Mouse (Mus musculus): ENCODE measurements around the gene Zkscan5. TPM values are rescaled to one million over a fixed set of nuclear protein-coding genes. Genes with fewer than 3 reads are reported as not detected.
"Not testable (repeated sequence)": the region's sequence is repeated elsewhere in the genome, so short reads cannot be mapped to it uniquely, and the experiment has no call there.

Zkscan5 gene
- total RNA-seq, 1 experiment from 2014 or later = 7.1 TPM

DNA sequence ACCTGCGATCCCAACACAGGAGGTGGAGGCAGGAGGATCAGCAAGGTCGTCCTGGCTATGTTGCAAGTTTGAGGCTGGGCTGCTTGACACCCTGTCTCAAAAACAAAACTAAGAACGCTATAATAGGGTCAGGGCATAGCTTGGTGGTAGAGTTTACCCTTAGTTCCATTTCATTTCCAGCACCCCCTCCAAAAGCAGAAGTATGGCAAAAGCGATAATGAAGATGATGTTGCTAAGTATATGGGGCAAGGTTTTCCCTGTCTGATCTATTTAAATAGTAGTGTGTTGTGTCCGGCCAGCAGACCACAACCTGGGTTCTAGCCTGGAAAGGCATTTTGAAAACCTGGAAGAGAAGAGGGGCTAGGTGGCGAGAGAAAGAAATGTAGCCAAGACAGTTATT is 3.6 kb downstream of the Zkscan5 start:
- no peak for ATAC-seq (replicated peaks in 1 of 2; ENCODE audit: insufficient read depth in 1 of 2, low FRiP score in 2 of 2, low TSS enrichment in 1 of 2, low read depth in 1 of 2, poor library complexity in 2 of 2, severe bottlenecking in 2 of 2)

DNA sequence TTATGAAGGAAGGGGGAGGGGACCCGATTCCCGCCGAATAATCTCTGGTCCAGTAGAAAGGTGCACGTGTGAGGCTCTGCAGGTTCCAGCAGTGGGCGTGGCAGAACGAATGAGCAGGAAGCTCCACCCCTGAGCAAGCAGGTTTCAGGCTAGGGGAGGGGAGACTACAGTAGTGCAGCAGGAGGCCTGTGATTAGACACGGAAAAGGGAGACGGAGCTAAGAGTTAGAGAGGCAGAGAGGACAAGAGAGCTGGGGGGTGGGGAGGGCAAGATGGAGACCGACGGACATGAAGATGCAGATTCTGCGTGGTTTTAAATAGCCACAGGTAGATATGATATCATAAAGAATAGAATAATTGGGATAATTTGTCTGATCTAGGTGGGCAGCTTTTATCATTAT is 4.0 kb downstream of the Zkscan5 start:
- not testable (repeated sequence) for ATAC-seq (replicated peaks in 1 of 2; ENCODE audit: insufficient read depth in 1 of 2, low FRiP score in 2 of 2, low TSS enrichment in 1 of 2, low read depth in 1 of 2, poor library complexity in 2 of 2, severe bottlenecking in 2 of 2)

DNA sequence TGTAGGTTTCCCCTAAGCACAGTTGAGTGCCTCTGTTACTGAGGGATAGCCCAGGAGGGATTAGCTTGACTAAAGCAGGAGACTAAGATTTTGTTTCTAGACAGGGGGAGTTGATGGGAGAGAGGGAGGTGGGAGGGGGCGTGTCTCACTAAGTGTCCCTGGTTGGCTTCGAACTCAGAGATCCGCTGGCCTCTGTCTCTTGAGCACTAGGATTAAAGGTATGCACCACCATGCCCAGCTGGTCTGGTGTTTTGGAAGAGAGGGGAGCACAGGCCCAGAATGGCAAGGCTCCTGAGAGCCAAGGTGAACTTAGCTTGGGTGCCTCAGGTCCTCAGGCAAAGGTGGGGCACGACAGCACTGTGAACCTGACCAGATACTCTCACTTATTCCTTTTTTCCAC is 7.0 kb downstream of the Zkscan5 start:
- ATAC-seq (replicated peaks in 1 of 2; ENCODE audit: insufficient read depth in 1 of 2, low FRiP score in 2 of 2, low TSS enrichment in 1 of 2, low read depth in 1 of 2, poor library complexity in 2 of 2, severe bottlenecking in 2 of 2) = no peak

GRCm38 (mm10) chr5:145212216-145212615 is 7.9 kb downstream of the Zkscan5 start:
- ATAC-seq (replicated peaks in 1 of 2; ENCODE audit: insufficient read depth in 1 of 2, low FRiP score in 2 of 2, low TSS enrichment in 1 of 2, low read depth in 1 of 2, poor library complexity in 2 of 2, severe bottlenecking in 2 of 2) = no peak

DNA sequence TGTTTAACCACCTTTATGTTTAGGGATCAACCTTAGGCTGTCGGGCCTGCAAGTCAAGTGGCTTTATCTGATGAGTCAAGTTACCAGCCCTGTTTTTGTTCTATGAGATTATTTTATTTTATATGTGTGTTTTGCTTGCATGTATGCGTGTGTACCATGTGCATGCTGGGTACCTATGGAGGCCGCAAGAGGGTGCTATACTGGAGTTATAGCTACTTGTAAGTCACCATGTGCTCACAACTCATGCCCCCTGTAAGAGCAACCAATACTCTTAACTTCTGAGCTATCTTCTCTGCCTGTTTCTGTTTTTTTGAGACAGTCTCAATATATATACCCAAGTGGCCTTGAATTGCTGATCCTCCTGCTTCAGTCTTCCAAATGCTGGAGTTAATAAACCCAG is 9.1 kb downstream of the Zkscan5 start:
- ATAC-seq (replicated peaks in 1 of 2; ENCODE audit: insufficient read depth in 1 of 2, low FRiP score in 2 of 2, low TSS enrichment in 1 of 2, low read depth in 1 of 2, poor library complexity in 2 of 2, severe bottlenecking in 2 of 2) = no peak

- peak in 1 of 2 experiments; percentile 32; a peak in 1 of 4 replicates for ATAC-seq (replicated peaks in 1 of 2; ENCODE audit: insufficient read depth in 1 of 2, low FRiP score in 2 of 2, low TSS enrichment in 1 of 2, low read depth in 1 of 2, poor library complexity in 2 of 2, severe bottlenecking in 2 of 2)
These were observed 10.3 kb downstream of the Zkscan5 start for GRCm38 (mm10) chr5:145214679-145215078.

DNA sequence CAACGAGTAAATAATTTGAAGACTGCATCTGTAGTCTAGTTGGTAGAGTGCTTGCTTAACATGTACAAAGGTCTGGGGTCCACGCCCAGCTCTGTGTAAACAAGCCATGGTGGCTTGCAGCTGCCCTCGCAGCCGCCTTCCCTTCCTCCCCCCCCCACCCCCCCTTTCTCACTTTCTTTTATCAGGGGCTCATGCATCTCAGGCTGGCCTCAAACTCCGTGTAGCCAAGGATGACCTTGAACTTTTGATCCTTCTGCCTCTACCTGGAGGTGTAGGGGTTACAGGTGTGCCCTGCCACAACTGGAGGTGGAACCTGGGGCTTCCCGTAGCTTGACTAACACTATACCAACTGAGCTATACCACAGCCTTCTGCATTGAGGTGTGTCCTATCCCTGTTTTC is 13.4 kb downstream of the Zkscan5 start:
- no peak for ATAC-seq (replicated peaks in 1 of 2; ENCODE audit: insufficient read depth in 1 of 2, low FRiP score in 2 of 2, low TSS enrichment in 1 of 2, low read depth in 1 of 2, poor library complexity in 2 of 2, severe bottlenecking in 2 of 2)

- ATAC-seq (replicated peaks in 1 of 2; ENCODE audit: insufficient read depth in 1 of 2, low FRiP score in 2 of 2, low TSS enrichment in 1 of 2, low read depth in 1 of 2, poor library complexity in 2 of 2, severe bottlenecking in 2 of 2) = no peak
These were observed 13.8 kb downstream of the Zkscan5 start for GRCm38 (mm10) chr5:145218206-145218605.

GRCm38 (mm10) chr5:145218671-145219070 is 14.3 kb downstream of the Zkscan5 start:
- ATAC-seq (replicated peaks in 1 of 2; ENCODE audit: insufficient read depth in 1 of 2, low FRiP score in 2 of 2, low TSS enrichment in 1 of 2, low read depth in 1 of 2, poor library complexity in 2 of 2, severe bottlenecking in 2 of 2) = no peak

GRCm38 (mm10) chr5:145219981-145220380 is 15.6 kb downstream of the Zkscan5 start:
- no peak for ATAC-seq (replicated peaks in 1 of 2; ENCODE audit: insufficient read depth in 1 of 2, low FRiP score in 2 of 2, low TSS enrichment in 1 of 2, low read depth in 1 of 2, poor library complexity in 2 of 2, severe bottlenecking in 2 of 2)

DNA sequence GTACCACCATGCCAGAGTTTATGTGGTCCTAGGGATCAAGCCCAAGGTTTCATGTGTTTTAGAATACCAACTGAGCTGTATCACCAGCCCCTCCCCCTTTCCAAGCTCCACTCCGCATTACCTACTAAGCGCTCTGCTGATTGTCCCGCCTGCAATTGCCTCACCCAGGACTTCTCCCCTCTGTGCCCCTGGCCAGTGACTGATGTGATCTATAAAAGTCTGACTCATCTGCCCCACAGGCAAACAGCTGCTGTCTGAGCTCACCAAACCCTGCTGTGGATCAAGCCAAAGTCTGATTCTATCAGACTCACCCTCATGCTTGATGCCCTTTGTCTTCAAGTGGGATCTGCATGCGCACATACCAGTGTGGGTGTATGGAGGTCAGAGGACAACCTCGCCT is 18.5 kb downstream of the Zkscan5 start:
- ATAC-seq (replicated peaks in 1 of 2; ENCODE audit: insufficient read depth in 1 of 2, low FRiP score in 2 of 2, low TSS enrichment in 1 of 2, low read depth in 1 of 2, poor library complexity in 2 of 2, severe bottlenecking in 2 of 2) = no peak

DNA sequence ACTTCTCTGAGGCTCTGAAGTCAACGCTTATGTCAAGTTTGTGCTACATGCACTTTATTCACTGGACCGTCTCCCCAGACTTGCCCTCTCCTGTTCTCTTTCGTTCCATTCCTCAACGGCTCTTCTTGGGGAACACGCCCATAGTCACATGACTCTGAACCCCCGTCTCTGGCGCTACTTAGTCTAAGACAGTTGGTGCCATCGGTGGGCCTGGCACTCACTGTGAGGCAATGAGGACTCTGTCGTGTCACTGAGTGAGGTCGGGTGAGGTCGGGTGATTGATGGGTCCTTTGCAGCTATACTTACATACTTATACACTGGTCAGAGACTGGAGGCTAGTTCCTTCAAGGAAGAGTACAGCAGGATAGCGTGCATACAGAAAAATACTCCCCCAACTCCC is 19.0 kb downstream of the Zkscan5 start:
- no peak for ATAC-seq (replicated peaks in 1 of 2; ENCODE audit: insufficient read depth in 1 of 2, low FRiP score in 2 of 2, low TSS enrichment in 1 of 2, low read depth in 1 of 2, poor library complexity in 2 of 2, severe bottlenecking in 2 of 2)

DNA sequence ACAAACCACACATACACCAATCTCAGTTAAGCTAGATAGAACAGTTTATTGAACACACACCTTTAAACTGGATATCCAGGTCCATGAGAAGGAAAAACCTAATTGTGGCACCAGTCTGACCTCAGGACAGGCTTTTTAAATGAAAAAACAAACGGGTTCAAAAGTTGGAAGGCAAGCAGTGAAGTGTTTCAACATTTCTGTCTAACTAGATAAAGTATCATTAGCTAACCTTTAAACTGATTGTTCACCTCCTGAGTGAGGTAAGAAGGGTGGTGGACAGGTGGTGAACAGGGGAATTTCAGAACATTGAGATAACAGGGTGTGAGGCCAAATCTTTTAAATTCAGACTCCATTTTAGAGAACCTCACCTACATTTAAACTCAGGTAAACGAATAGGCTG is 22.1 kb downstream of the Zkscan5 start:
- no peak for ATAC-seq (replicated peaks in 1 of 2; ENCODE audit: insufficient read depth in 1 of 2, low FRiP score in 2 of 2, low TSS enrichment in 1 of 2, low read depth in 1 of 2, poor library complexity in 2 of 2, severe bottlenecking in 2 of 2)

- ATAC-seq (replicated peaks in 1 of 2; ENCODE audit: insufficient read depth in 1 of 2, low FRiP score in 2 of 2, low TSS enrichment in 1 of 2, low read depth in 1 of 2, poor library complexity in 2 of 2, severe bottlenecking in 2 of 2) = not testable (repeated sequence)
These were observed 24.9 kb downstream of the Zkscan5 start for GRCm38 (mm10) chr5:145229283-145229682.

- no peak for ATAC-seq (replicated peaks in 1 of 2; ENCODE audit: insufficient read depth in 1 of 2, low FRiP score in 2 of 2, low TSS enrichment in 1 of 2, low read depth in 1 of 2, poor library complexity in 2 of 2, severe bottlenecking in 2 of 2)
These were observed 26.3 kb downstream of the Zkscan5 start for GRCm38 (mm10) chr5:145230641-145231040.

DNA sequence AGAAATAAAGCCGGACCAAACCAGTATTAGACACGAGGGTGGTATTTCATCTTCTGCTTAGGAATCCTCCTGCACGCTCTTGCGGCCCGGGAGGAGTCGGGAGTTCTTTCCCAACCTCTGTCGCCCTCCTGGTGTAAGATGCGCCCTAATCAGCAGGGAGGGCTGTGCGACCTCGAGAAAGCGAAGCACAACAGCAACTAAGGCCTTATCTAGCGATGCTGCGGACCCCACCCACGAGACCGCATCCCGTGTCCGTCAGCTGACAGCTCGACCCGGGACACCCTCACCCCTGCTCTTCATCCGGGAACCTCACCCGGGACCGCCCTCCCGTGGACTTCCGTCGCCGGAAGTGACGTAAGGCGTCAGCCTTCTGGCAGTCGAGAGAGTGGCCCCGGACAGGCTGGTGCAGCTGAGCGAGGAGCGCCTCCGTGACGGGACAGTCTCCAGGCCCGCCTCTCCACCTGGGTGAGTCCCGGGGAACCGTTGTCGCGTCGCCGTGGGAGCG is 27.1 kb downstream of the Zkscan5 start, which contains the start of gene Zfp655:
Gene Zfp655, plus strand, starts transcription at position 349 of the 505 bp plus-strand sequence.
- peak; percentile 93 to 94 for ATAC-seq (replicated peaks in 1 of 2; ENCODE audit: insufficient read depth in 1 of 2, low FRiP score in 2 of 2, low TSS enrichment in 1 of 2, low read depth in 1 of 2, poor library complexity in 2 of 2, severe bottlenecking in 2 of 2)

DNA sequence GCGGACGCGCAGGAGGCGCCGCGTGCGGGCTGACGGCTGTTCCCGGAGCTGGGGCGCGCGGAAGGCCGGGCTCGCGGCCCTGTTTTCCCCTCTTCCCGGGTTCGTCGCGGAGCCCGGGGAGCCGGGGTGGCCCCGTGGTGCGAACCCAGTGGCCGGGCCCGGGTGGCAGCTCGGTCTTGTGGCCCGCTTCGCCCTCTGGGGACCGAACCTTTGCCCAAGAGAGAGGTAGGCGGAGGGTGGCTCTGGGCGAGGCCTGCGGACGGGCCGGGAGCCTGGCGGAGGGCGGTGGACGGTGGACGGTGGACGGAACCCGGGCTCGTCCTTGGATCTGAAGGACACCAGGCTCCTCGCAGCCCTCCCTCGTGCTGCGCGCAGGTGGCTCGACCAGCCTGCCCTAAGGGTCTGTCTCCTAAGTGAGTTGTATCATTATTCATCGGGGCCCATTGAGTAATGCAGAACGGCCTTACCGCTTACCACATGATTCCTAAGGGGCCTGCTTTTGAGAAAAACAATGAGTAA is 27.6 kb downstream of the Zkscan5 start:
- peak in 1 of 2 experiments; percentile 11; a peak in 1 of 4 replicates for ATAC-seq (replicated peaks in 1 of 2; ENCODE audit: insufficient read depth in 1 of 2, low FRiP score in 2 of 2, low TSS enrichment in 1 of 2, low read depth in 1 of 2, poor library complexity in 2 of 2, severe bottlenecking in 2 of 2)

DNA sequence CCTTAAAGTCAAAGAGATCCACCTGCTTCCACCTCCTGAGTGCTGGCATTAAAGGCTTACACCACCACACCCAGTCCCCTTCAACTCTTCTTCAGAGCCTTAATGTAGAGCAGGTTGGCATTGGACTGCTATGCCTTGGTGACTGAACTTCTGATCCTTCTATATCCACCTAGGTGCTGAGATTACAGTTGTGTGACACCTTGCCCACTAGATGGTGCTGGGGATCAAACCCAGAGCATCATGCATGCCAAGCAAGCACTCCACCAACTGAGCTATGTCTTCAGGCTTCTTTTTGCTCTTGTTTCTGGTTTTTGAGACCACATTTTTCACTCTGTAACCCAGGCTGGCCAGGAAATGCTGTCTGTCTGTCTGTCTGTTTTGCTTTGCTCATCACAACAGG is 30.3 kb downstream of the Zkscan5 start:
- ATAC-seq (replicated peaks in 1 of 2; ENCODE audit: insufficient read depth in 1 of 2, low FRiP score in 2 of 2, low TSS enrichment in 1 of 2, low read depth in 1 of 2, poor library complexity in 2 of 2, severe bottlenecking in 2 of 2) = peak in 1 of 2 experiments; percentile 38; a peak in 1 of 4 replicates

DNA sequence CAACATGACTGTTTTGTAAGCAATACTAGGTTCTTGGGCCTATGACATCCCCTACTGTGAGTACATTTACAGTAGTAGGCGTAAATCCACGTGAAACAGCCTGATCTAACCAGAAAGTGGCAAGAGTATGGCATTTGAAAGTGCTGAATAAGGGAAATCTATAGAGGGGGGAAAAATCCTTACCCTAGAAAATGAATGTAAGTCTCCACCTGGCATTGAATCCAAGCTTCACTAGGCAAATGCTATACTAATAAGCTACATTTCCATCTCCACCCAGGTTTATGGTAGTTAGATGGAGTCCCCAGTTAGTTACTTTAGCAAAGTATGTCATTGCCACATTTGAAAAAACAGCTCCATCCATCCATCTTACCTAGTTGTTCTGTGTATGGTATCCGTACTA is 45.2 kb downstream of the Zkscan5 start:
- no peak for ATAC-seq (replicated peaks in 1 of 2; ENCODE audit: insufficient read depth in 1 of 2, low FRiP score in 2 of 2, low TSS enrichment in 1 of 2, low read depth in 1 of 2, poor library complexity in 2 of 2, severe bottlenecking in 2 of 2)

Measured in hematopoietic stem cell, adult 5-6 weeks (primary cell).